Mouse (Mus musculus) embryonic facial prominence, embryonic 14.5 days (tissue): Measurements from ENCODE around the gene Col1a1. TPM values are rescaled to one million over a fixed set of nuclear protein-coding genes. Genes with fewer than 3 reads are reported as not detected.

Experiments used
- ATAC-seq: fragments of 200-750 bp; cut with Nextera tagmentation; 2 replicates; pipeline ENCODE4 v1.8.0; 2017; ENCODE audit warnings: low read depth, moderate number of reproducible peaks, moderate TSS enrichment
- DNase-seq: peaks from one replicate; pipeline ENCODE4 v3.0.0-alpha.2; 2015; ENCODE audit warnings: low spot score
- H3K27ac ChIP-seq: fragments of 300-500 bp; sonication (generic); replicated peaks from 2 replicates; pipeline ENCODE4 v1.5.1; 2014; ENCODE audit warnings: low read depth, mild to moderate bottlenecking, low read length, moderate library complexity
- H3K27me3 ChIP-seq: fragments of 300-500 bp; sonication (generic); replicated peaks from 2 replicates; pipeline ENCODE4 v1.6.1; 2014; ENCODE audit warnings: low read length; ENCODE audit not compliant: control insufficient read depth, insufficient read depth
- H3K36me3 ChIP-seq: fragments of 300-500 bp; sonication (generic); 2 replicates; pipeline ENCODE4 v1.6.1; 2014; ENCODE audit warnings: low read length, mixed read lengths; ENCODE audit not compliant: control insufficient read depth, insufficient read depth
- H3K4me1 ChIP-seq: fragments of 300-500 bp; sonication (generic); 2 replicates; pipeline ENCODE4 v1.6.1; 2014; ENCODE audit warnings: antibody characterized with exemption, low read length; ENCODE audit not compliant: control insufficient read depth, insufficient read depth
- H3K4me2 ChIP-seq: fragments of 300-500 bp; sonication (generic); 2 replicates; pipeline ENCODE4 v1.6.1; 2014; ENCODE audit warnings: low read depth, mild to moderate bottlenecking, low read length, moderate library complexity, mixed read lengths
- H3K4me3 ChIP-seq: fragments of 300-500 bp; sonication (generic); 2 replicates; pipeline ENCODE4 v1.5.1; 2014; ENCODE audit warnings: low read depth, mild to moderate bottlenecking, low read length
- H3K9ac ChIP-seq: fragments of 300-500 bp; sonication (generic); 2 replicates; pipeline ENCODE4 v1.6.1; 2014; ENCODE audit warnings: low read depth, mild to moderate bottlenecking, low read length, moderate library complexity, mixed read lengths
- H3K9me3 ChIP-seq: fragments of 300-500 bp; sonication (generic); 2 replicates; pipeline ENCODE4 v1.6.1; 2016; ENCODE audit warnings: low read length; ENCODE audit not compliant: control insufficient read depth
- WGBS: fragments of 180-500 bp; shearing (Covaris S2); extraction: QIAGEN DNeasy Blood & Tissue Kit; methylation state at CpG from one replicate; pipeline ENCODE4 v1.1.7; 2014; 5-methylcytosine and 5-hydroxymethylcytosine counted together
- polyA plus RNA-seq: library from polyadenylated mRNA; unstranded; fragments of >200 nt; fragmentation: Nextera tagmentation; extraction: Ambion mirVana; gene quantifications from 2 replicates; pipeline ENCODE4 v1.2.1, GENCODE M21; 2014

Gene Col1a1
- polyA plus RNA-seq, 1 experiment from 2014 or later, result 4,731 TPM

DNA sequence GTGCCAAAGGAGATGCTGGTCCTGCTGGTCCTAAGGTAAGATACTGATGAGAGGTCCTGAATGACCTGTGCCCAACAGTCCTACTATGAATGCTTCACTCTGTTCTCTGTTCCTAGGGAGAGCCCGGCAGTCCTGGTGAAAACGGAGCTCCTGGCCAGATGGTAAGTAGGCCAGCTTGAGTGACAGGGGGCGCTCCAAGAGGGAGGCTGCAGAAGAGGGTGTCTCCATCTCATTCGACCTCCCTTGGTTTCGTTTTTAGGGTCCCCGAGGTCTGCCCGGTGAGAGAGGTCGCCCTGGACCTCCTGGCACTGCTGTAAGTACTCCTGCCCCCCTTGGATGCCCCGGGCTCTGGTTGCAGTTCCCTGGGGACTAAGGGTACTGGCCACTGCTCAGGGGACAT lies 5.1 kb downstream of the Col1a1 start:
- Histone ChIP-seq H3K9me3 (no peaks in the 10 kb centered on the region), H3K4me2 (peak overlapping the region; percentile 71), H3K4me3 (0 out of 2 replicates have a peak overlapping the region, but pooled peaks have one; percentile 7), H3K36me3 (peaks cover 86% of the 10 kb centered on the region), H3K27me3 (no peaks in the 10 kb centered on the region), H3K27ac (peak overlapping the region; percentile 96; the same call in 1 of the 2 replicates), H3K9ac (peak overlapping the region; percentile 91), H3K4me1 (no peaks in the 10 kb centered on the region)
- DNase-seq (peak; percentile 3), ATAC-seq (no peak)
- WGBS, result 38% methylated on average over 8 of the region's 9 CpGs

DNA sequence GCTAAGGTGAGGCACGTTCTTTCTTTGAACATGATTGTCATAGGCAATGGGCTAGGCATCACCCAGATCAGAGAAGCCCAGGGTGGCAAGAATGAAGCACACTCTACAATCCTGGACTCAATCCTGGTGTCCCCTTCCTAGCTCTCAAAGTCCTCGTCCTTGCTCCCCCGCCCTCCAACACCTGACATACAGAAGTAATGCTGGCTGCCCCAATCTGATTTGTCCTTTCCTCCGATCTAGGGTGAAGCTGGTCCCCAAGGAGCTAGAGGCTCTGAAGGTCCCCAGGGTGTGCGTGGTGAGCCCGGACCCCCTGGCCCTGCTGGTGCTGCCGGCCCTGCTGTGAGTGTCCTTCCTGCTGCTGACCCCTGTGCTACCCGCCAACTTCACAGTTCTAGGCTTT lies 5.8 kb downstream of the Col1a1 start:
- ATAC-seq (no peak), DNase-seq (peak; percentile 14)
- Histone ChIP-seq H3K9ac (peak overlapping the region; percentile 91; the same call in 1 of the 2 replicates), H3K4me2 (peak overlapping the region; percentile 71), H3K9me3 (no peaks in the 10 kb centered on the region), H3K36me3 (peaks cover 93% of the 10 kb centered on the region), H3K4me3 (0 out of 2 replicates have a peak overlapping the region, but pooled peaks have one; percentile 7), H3K27me3 (no peaks in the 10 kb centered on the region), H3K27ac (peak overlapping the region; percentile 96), H3K4me1 (no peaks in the 10 kb centered on the region)
- WGBS, result 77% methylated on average over 8 of the region's 8 CpGs

DNA sequence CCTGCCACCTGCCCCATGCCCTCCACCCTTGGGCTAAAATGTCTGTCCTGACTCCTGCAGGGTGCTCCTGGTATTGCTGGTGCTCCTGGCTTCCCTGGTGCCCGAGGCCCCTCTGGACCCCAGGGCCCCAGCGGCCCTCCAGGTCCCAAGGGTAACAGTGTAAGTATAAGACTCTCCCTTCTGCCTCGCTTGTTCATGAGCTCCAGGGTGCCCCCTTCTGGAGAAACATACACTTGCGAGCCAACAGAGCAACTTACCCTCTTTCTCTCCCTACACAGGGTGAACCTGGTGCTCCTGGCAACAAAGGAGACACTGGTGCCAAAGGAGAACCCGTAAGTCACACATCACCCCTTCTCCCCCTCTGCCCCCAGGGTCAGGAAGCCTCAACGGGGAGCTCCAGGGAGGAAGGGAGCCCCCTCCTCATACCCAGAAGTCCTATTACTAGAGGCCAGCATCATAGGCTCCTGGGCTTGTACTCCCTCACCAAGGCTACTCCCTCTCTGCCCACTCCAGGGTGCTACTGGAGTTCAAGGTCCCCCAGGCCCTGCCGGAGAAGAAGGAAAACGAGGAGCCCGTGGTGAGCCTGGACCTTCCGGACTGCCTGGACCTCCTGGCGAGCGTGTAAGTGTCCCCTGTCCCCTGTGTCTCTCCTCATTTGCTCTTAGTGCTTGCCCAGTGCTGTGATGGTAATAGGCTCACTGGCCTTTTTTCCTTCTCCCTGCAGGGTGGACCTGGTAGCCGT lies 6.4 kb downstream of the Col1a1 start:
- Histone ChIP-seq H3K9me3 (no peaks in the 10 kb centered on the region), H3K27ac (peak overlapping the region; percentile 96), H3K27me3 (no peaks in the 10 kb centered on the region), H3K4me1 (no peaks in the 10 kb centered on the region), H3K4me2 (peak overlapping the region; percentile 71; the same call in 1 of the 2 replicates), H3K4me3 (no peak overlapping the region), H3K9ac (peak overlapping the region; percentile 91; the same call in 1 of the 2 replicates), H3K36me3 (peaks cover 100% of the 10 kb centered on the region)
- no peak for DNase-seq
- WGBS, result 50% methylated on average over 13 of the region's 13 CpGs
- ATAC-seq, result no peak

DNA sequence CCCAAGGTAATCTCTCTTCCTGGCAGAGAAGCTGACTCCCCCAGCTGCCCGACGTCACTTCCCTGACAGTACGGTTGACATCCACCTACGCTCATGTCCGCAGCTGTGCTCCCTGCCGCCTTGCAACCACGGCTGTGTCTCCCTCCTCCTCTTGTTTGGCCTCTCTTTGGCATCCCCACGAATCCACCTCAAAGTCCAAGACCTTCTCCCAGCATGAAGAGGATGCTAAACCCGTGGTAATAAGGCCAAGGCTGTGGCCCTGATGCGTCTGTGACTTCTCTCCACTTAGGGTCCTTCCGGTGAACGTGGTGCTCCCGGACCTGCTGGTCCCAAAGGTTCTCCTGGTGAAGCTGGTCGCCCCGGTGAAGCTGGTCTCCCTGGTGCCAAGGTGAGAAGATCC lies 7.0 kb downstream of the Col1a1 start:
- H3K27ac ChIP-seq, result peak overlapping the region; percentile 96
- H3K4me1 ChIP-seq, result no peaks in the 10 kb centered on the region
- 0 out of 2 replicates have a peak overlapping the region, but pooled peaks have one; percentile 30 for H3K9ac ChIP-seq
- H3K4me3 ChIP-seq, result no peak overlapping the region
- ATAC-seq, result no peak
- H3K36me3 ChIP-seq, result peaks cover 100% of the 10 kb centered on the region
- WGBS, result 77% methylated on average over 15 of the region's 15 CpGs
- DNase-seq, result no peak
- peak overlapping the region; percentile 71; the same call in 1 of the 2 replicates for H3K4me2 ChIP-seq
- no peaks in the 10 kb centered on the region for H3K27me3 ChIP-seq
- H3K9me3 ChIP-seq, result no peaks in the 10 kb centered on the region

DNA sequence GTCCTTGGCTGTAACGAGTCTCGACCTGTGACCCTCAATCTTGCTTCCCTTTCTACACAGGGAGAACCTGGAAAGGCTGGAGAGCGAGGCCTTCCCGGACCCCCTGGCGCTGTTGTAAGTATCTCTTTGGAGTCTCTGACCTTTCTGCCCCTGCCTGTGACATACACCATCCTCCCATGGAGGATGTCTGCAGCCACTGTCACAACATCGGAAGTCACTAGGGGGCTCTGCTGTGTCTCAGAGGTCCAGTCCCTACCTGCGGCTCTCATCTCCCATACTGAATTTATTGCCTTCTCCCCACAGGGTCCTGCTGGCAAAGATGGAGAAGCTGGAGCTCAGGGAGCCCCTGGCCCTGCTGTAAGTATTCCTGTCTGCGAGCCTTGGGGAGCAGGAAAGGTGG lies 8.3 kb downstream of the Col1a1 start:
- peaks cover 100% of the 10 kb centered on the region for H3K36me3 ChIP-seq

DNA sequence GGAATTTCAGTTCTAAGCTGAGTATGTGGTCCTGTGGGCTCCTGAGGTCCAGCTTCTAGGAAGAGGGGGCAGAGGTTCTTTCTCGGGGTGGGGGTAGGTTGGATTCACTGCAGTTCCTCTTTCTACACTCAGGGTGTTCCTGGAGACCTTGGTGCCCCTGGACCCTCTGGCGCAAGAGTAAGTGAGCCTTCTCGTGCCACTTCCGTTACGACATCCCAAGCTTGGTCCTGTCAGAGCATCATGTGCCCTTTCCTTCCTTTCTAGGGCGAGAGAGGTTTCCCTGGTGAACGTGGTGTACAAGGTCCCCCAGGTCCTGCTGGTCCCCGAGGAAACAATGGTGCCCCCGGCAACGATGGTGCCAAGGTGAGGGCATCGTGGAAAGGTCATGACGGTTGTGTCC lies 9.2 kb downstream of the Col1a1 start:
- Histone ChIP-seq H3K4me3 (no peak overlapping the region), H3K27ac (peak overlapping the region; percentile 96), H3K27me3 (no peaks in the 10 kb centered on the region), H3K9ac (no peak overlapping the region), H3K4me1 (no peaks in the 10 kb centered on the region), H3K9me3 (no peaks in the 10 kb centered on the region), H3K36me3 (peaks cover 100% of the 10 kb centered on the region), H3K4me2 (no peak overlapping the region)
- 90% methylated on average over 12 of the region's 12 CpGs for WGBS
- ATAC-seq, result no peak
- DNase-seq, result no peak

More for the DNA sequence above, 8.3 kb downstream of the Col1a1 start:
- no peak for DNase-seq
- no peaks in the 10 kb centered on the region for H3K4me1 ChIP-seq
- peak overlapping the region; percentile 96 for H3K27ac ChIP-seq
- ATAC-seq, result no peak
- H3K4me2 ChIP-seq, result peak overlapping the region; percentile 13
- no peaks in the 10 kb centered on the region for H3K27me3 ChIP-seq
- peak overlapping the region; percentile 26; the same call in 1 of the 2 replicates for H3K9ac ChIP-seq
- H3K9me3 ChIP-seq, result no peaks in the 10 kb centered on the region
- WGBS, result 13% methylated on average over 8 of the region's 8 CpGs
- no peak overlapping the region for H3K4me3 ChIP-seq

DNA sequence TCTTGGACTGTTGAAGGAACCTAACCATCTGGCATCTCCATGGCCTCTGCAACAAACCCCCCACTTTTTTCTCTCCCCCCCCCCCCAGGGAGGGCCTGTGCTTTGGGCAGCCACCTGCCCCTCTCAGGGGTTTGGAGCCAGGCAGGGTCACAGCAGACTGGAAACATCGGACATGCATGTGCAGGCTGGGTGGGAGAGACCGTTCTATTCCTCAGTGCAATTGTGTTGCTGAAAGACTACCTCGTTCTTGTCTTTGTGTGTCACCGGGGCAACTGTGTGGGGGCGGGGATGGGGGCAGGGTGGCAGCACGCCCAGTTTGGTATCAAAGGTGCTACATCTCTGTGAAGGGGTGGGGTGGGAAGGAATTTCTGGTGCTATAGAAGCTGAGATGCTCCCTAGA lies 16.1 kb downstream of the Col1a1 start:
- Histone ChIP-seq H3K27me3 (no peaks in the 10 kb centered on the region), H3K36me3 (peaks cover 50% of the 10 kb centered on the region), H3K27ac (peak overlapping the region; percentile 67), H3K4me2 (no peak overlapping the region), H3K4me1 (peaks cover 3% of the 10 kb centered on the region; the same call in 1 of the 2 replicates), H3K9me3 (no peaks in the 10 kb centered on the region), H3K4me3 (no peak overlapping the region), H3K9ac (0 out of 2 replicates have a peak overlapping the region, but pooled peaks have one; percentile 19)
- DNase-seq (peak; percentile 21), ATAC-seq (no peak)
- 18% methylated on average over 6 of the region's 6 CpGs for WGBS

DNA sequence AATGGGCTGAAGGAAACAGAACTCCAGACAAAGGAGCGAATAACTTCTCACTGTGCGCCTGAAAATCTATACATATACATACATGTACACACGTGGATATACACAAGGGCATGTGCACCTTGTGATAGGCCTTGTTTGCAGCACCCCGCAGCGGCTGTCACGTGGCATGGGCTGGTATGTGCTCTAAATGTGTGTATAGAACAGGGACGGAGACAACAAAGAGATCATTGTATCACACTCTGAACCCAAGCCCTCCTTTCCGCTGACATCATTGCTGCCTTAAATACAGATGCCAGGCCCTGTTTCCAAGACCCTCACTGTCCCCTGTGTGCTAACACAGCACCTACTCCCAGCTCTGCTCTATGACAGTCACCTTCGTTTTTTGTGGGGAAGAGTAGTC lies 19.1 kb downstream of the Col1a1 start:
- no peak overlapping the region for H3K4me3 ChIP-seq
- peaks cover 20% of the 10 kb centered on the region for H3K36me3 ChIP-seq
- no peak overlapping the region for H3K9ac ChIP-seq
- peaks cover 16% of the 10 kb centered on the region for H3K4me1 ChIP-seq
- no peak for DNase-seq
- 0 out of 2 replicates have a peak overlapping the region, but pooled peaks have one; percentile 3 for H3K4me2 ChIP-seq
- no peaks in the 10 kb centered on the region for H3K9me3 ChIP-seq
- H3K27ac ChIP-seq, result peak overlapping the region; percentile 41
- WGBS, result 53% methylated on average over 9 of the region's 9 CpGs
- H3K27me3 ChIP-seq, result no peaks in the 10 kb centered on the region
- ATAC-seq, result peak; percentile 26; the same call in 1 of the 2 replicates
